Mouse (Mus musculus) urinary bladder, adult 2 months (tissue): ENCODE measurements around the gene Cmtm3. TPM values are rescaled to one million over a fixed set of nuclear protein-coding genes. Genes with fewer than 3 reads are reported as not detected.

Experiments used
- DNase-seq: peaks from one replicate; pipeline ENCODE4 v3.0.0; 2022; ENCODE audit warnings: low spot score
- polyA plus RNA-seq: library from polyadenylated mRNA; depleted of rRNA; stranded (reverse); fragments of >200 nt; gene quantifications from 2 replicates; pipeline ENCODE4 v1.2.3, GENCODE M21; 2012; rRNA removed

Cmtm3 gene
- polyA plus RNA-seq, 1 experiment = 74.9 TPM

- DNase-seq = no peak
Observed at GRCm38 (mm10) chr8:104383296-104383695, 44.1 kb downstream of the Cmtm3 start.

- DNase-seq = no peak
Observed at GRCm38 (mm10) chr8:104383977-104384376, 44.8 kb downstream of the Cmtm3 start.

DNA sequence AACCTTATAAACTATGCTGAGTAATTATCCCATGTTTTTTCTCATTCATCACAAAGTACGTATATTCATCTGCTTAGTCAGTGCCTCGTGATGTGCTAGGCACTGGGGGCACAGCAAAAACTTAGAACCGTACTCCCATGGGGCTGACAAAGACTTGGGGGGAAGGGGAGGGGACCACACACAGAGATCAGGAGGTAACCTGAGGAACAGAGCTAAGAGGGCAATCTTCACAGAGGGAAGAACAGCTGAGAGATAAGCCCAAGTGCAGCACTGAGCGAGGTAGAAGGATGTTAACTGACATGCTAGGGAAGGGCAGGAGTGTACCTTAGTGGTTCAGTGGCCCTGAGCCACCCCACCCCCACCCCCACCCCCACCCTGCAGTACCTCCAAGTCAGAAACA is 47.5 kb downstream of the Cmtm3 start:
- no peak for DNase-seq

GRCm38 (mm10) chr8:104387501-104387900 is 48.3 kb downstream of the Cmtm3 start:
- no peak for DNase-seq

DNA sequence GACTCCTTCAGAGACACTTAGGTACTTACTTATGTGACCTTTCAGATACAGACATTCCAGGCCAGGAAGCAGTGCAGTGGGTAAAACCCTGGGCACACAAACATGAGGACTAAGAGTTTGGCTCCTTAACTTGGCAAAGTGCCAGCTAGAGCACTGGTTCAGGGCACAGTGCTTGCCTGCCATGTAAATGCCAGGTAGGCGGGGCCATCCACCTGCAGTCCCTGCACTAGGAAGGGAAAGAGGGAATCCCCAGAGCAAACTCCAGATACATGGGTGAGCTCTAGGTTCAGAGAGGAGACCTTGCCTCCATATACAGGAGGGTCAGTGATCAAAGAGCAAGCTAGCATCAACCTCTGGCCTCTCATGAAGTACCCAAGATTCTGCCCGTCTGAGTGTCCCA is 48.8 kb downstream of the Cmtm3 start:
- no peak for DNase-seq

DNA sequence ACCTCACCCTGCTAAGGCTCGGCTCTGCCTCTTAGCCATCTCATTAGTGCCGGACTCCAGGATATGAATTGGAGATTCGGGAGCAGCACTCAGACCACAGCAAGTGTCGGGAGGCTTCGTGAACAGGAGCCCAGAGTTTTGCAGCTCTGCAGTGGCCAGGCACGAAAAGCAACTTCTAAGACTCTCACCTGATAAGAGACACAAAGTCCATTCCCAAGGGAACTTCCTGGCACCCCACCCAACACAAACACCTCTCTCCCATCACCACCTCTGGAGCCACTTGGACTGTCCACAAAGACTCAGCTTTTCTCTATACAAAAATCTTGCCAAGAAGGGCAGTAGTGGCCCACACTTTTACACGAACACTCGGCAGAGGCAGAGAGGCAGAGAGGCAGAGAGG is 51.0 kb downstream of the Cmtm3 start:
- DNase-seq = no peak

- DNase-seq = no peak
Observed at GRCm38 (mm10) chr8:104393139-104393538, 53.9 kb downstream of the Cmtm3 start.

- DNase-seq = no peak
Observed at GRCm38 (mm10) chr8:104393767-104394166, 54.6 kb downstream of the Cmtm3 start.

GRCm38 (mm10) chr8:104394801-104395702 is 55.8 kb downstream of the Cmtm3 start:
- DNase-seq = peak; percentile 69

- no peak for DNase-seq
Observed at GRCm38 (mm10) chr8:104395703-104396357, 56.6 kb downstream of the Cmtm3 start, which contains the start of gene Cmtm4. Gene Cmtm4, minus strand, starts transcription at chr8:104395807.

Other genes with a start within 250 kb of the Cmtm3 start
- 15.9 and 29.1 TPM in 2 replicates for gene Cdh5, start 237.8 kb upstream of the Cmtm3 start, polyA plus RNA-seq
- gene Bean1, start 169.0 kb upstream of the Cmtm3 start, polyA plus RNA-seq = 10.9 and 12.0 TPM in 2 replicates
- gene Tk2, start 90.9 kb upstream of the Cmtm3 start, polyA plus RNA-seq = 37.8 and 41.4 TPM in 2 replicates
- gene Cklf, start 88.5 kb upstream of the Cmtm3 start, polyA plus RNA-seq = 19.0 and 27.8 TPM in 2 replicates
- gene Cmtm2a, start 46.2 kb upstream of the Cmtm3 start, polyA plus RNA-seq = not detected in 2 replicates
- not detected in 2 replicates for gene Gm45711, start 29.3 kb upstream of the Cmtm3 start, polyA plus RNA-seq
- not detected in 2 replicates for gene Cmtm1, start 29.3 kb upstream of the Cmtm3 start, polyA plus RNA-seq
- gene Gm11020, start 17.8 kb upstream of the Cmtm3 start, polyA plus RNA-seq = not detected in 2 replicates
- not detected in 2 replicates for gene Cmtm2b, start 17.2 kb upstream of the Cmtm3 start, polyA plus RNA-seq
- 31.4 and 32.1 TPM in 2 replicates for gene Cmtm4, start 56.4 kb downstream of the Cmtm3 start, polyA plus RNA-seq
- gene Dync1li2, start 103.6 kb downstream of the Cmtm3 start, polyA plus RNA-seq = 79.6 and 85.8 TPM in 2 replicates
- gene Terb1, start 170.5 kb downstream of the Cmtm3 start, polyA plus RNA-seq = 0.47 and 0.54 TPM in 2 replicates
- gene Nae1, start 195.2 kb downstream of the Cmtm3 start, polyA plus RNA-seq = 56.2 and 71.4 TPM in 2 replicates
- 3.5 and 4.7 TPM in 2 replicates for gene Car7, start 195.3 kb downstream of the Cmtm3 start, polyA plus RNA-seq